ENCODE assay signal across 8 mouse cellular contexts in the genomic region with DNA sequence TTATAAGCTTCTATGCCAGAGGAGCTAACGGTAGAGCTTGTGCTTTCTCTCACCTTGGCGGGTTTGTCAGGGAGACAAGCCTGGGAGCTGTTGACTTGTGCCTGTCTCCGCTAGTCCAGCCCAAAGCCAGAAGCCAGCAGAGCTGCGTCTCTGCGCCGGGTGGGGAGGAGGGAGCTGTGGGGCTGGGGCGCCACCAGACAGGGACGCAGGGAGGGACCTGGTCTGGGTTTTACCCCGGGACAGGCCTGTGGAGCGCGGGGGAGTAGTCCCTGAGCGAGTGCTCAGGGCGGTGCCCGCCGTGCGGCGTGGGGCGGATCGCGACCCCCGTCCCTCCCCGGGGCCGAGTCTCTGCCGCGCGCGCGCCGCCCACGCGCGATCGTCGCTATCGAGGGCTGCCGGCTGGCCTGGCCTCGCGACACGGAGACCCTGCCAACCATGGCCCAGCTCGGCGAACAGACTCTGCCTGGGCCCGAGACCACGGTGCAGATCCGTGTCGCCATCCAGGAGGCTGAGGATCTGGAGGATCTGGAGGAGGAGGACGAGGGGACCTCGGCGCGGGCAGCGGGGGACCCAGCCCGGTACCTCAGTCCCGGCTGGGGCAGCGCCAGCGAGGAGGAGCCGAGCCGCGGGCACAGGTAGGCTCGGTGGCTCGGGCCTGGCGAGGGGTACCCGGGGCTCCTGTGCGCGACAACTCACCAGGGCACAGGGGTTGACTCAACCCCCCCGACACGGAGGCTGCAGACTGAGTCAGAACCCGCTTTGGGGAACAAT. TPM values are rescaled to one million over a fixed set of nuclear protein-coding genes. Genes with fewer than 3 reads are reported as not detected.
DNase-seq lines count a peak whose midpoint lies in the region; ATAC-seq and TF ChIP-seq lines count a peak whose summit lies in the region.

Gene Larp6 (plus strand): TSS at position 219 of the 771 bp plus-strand sequence.

- peak within 1 kb of the TSS; percentile 56 for H3K4me3 ChIP-seq in hindbrain, postnatal 0 days (ENCODE audit: low read length)
- H3K4me3 ChIP-seq in limb, embryonic 12.5 days (replicated peaks) = peak within 1 kb of the TSS; percentile 66
- peak within 1 kb of the TSS; percentile 12 for H3K4me3 ChIP-seq in myocyte

- H3K36me3 ChIP-seq in hindbrain, postnatal 0 days (ENCODE audit: insufficient read depth, low read length) = no peaks in the 10 kb centered on the region
- no peaks in the 10 kb centered on the region for H3K36me3 ChIP-seq in limb, embryonic 12.5 days
- no peaks in the 10 kb centered on the region for H3K36me3 ChIP-seq in myocyte (ENCODE audit: control insufficient read depth, insufficient read depth)

- H3K27ac ChIP-seq in hindbrain, postnatal 0 days = peak within 1 kb of the TSS; percentile 82
- H3K27ac ChIP-seq in limb, embryonic 12.5 days = no peak within 1 kb of the TSS

- H3ac ChIP-seq in myocyte (ENCODE audit: control insufficient read depth, insufficient read length) = peak within 1 kb of the TSS; percentile 16

- H3K9ac ChIP-seq in hindbrain, postnatal 0 days (replicated peaks; ENCODE audit: low read length) = peak within 1 kb of the TSS; percentile 88
- peak within 1 kb of the TSS; percentile 76 for H3K9ac ChIP-seq in limb, embryonic 12.5 days (replicated peaks)

- H3K4me1 ChIP-seq in hindbrain, postnatal 0 days (ENCODE audit: insufficient read depth, low read length) = peaks cover 5% of the 10 kb centered on the region; the same call in 1 of the 2 replicates
- peaks cover 7% of the 10 kb centered on the region; the same call in 1 of the 2 replicates for H3K4me1 ChIP-seq in limb, embryonic 12.5 days (replicated peaks)

- H3K4me2 ChIP-seq in hindbrain, postnatal 0 days (ENCODE audit: low read depth, low read length) = peak within 1 kb of the TSS; percentile 82
- peak within 1 kb of the TSS; percentile 98 for H3K4me2 ChIP-seq in limb, embryonic 12.5 days
- peak within 1 kb of the TSS; percentile 70 for H3K4me2 ChIP-seq in myocyte (ENCODE audit: low read depth)

- no peaks in the 10 kb centered on the region for H3K27me3 ChIP-seq in hindbrain, postnatal 0 days (ENCODE audit: insufficient read depth, low read length)
- H3K27me3 ChIP-seq in limb, embryonic 12.5 days = peaks cover 17% of the 10 kb centered on the region
- no peaks in the 10 kb centered on the region for H3K27me3 ChIP-seq in myocyte (ENCODE audit: control insufficient read depth, insufficient read depth, insufficient read length)

- no peaks in the 10 kb centered on the region for H3K9me3 ChIP-seq in hindbrain, postnatal 0 days (ENCODE audit: low read length)
- 0 out of 2 replicates have a peak, but pooled peaks cover 5% of the 10 kb centered on the region for H3K9me3 ChIP-seq in limb, embryonic 12.5 days

- 2% methylated on average over 64 of the region's 66 CpGs for WGBS in hindbrain, postnatal 0 days
- WGBS in limb, embryonic 12.5 days = 2% methylated on average over 66 of the region's 66 CpGs

- DNase-seq in layer of hippocampus, adult 11-12 months (ENCODE audit: low spot score) = peak; percentile 65
- DNase-seq in layer of hippocampus, adult 9-10 months (ENCODE audit: low spot score) = no peak
- DNase-seq in cerebellum, postnatal 25 days = peak; percentile 86 to 87
- DNase-seq in gastrocnemius, postnatal 10 days = peak; percentile 54
- peak; percentile 66 for DNase-seq in hindbrain, postnatal 0 days (ENCODE audit: low spot score)
- DNase-seq in yolk sac, embryonic 10.5 days (ENCODE audit: low spot score) = peak; percentile 10

- TF ChIP-seq POLR2A in myocyte (IDR thresholded peaks at IDR 0.05; ENCODE audit: insufficient read length, low read depth) = peak; percentile 29

- TF ChIP-seq CTCF in hindbrain, postnatal 0 days (IDR thresholded peaks at IDR 0.05; ENCODE audit: low read depth) = no peak

- H3K79me2 ChIP-seq in myocyte (ENCODE audit: control insufficient read depth, insufficient read depth) = no peaks in the 10 kb centered on the region

- peak; percentile 82 for ATAC-seq in hindbrain, postnatal 0 days
- no peak for ATAC-seq in limb, embryonic 12.5 days (ENCODE audit: insufficient number of reproducible peaks, insufficient read depth, low FRiP score, low TSS enrichment, low read depth)

TF ChIP-seq in myocyte, 11 proteins besides CTCF, POLR2A, EP300 and RAD21:
- TF ChIP-seq MYOD1 (IDR thresholded peaks at IDR 0.05; ENCODE audit: control insufficient read depth in 1 of 3, insufficient read length in 2 of 3, low read depth in 2 of 3) (peak in 1 of 3 experiments; percentile 5), TCF12 (IDR thresholded peaks at IDR 0.05; ENCODE audit: insufficient read depth, poor library complexity, severe bottlenecking) (no peak)

RNA-seq across cellular contexts. Expression of gene Larp6, which starts in this region (rescaled TPM):
- total RNA-seq in gastrocnemius, postnatal 10 days (2021) = 1 to 10 TPM; 2.2 to 2.9 TPM
- total RNA-seq in hindbrain, postnatal 0 days (2014; rRNA removed) = 33.4 and 38.2 TPM in 2 replicates
- polyA plus RNA-seq in hindbrain, postnatal 0 days (2015; fragmentation: Nextera tagmentation; extraction: Ambion mirVana) = 23.8 and 26.0 TPM in 2 replicates
- 3.0 and 3.7 TPM in 2 replicates for polyA plus RNA-seq in limb, embryonic 12.5 days (2016; fragmentation: Nextera tagmentation; extraction: Ambion mirVana)
- 0.83 TPM for polyA plus RNA-seq in myocyte (2012; fragmentation: generic; extraction: Trizol)

Comparison
In these comparisons a context has a peak if more than half of its experiments do, and no peak if none do; other contexts are left out.
1. H3K4me3 ChIP-seq: peak in every context shown above with its lines; median percentile 66 in limb, embryonic 12.5 days; 56 in hindbrain, postnatal 0 days; 12 in myocyte.